Mouse (Mus musculus) ES-Bruce4 (cell line): ENCODE data around the gene Lrp4.

Experiments
- CTCF ChIP-seq: IDR thresholded peaks from one replicate; pipeline ENCODE4 v1.8.1; 2011; ENCODE audit warnings: low read depth, low read length
- POLR2A ChIP-seq: IDR thresholded peaks from one replicate; pipeline ENCODE4 v1.8.1; 2011; ENCODE audit warnings: low read length; ENCODE audit not compliant: insufficient read depth

DNA sequence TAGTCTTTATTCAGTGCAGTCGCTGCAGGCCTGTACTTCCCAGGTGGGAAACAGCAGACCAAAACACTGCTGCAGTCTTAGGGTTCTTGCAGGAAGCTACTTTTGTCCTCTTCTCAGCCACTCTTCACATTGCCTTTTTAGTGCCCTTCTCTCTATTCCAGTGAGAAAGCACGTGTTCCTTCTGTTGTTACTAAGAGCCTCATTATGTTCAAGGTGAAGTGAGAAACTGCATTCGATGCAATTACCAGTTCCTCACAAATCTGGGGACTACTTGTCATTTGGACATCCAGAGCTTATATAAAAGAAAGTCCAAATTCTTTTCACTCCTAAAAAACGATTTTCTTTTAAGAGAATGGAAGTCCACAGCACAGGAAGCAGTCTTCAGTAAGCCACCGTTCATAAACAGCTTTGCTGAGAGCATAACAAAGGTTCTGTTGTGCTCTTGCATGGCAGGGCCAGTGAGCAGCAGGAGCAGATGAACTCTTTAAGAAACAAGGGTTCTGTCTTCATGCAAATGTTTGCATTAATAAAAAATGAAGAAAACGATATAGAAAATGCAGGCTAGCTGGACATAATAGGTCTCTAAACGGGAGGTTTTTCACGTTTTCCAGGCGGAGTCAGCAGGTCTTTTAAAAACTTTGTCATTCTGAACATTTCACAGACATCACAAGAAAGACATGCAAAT, 27.3 kb upstream of the Lrp4 start:
- TF ChIP-seq POLR2A (no peak), CTCF (no peak)
